Mouse (Mus musculus) liver, adult 2 months (tissue): ENCODE data around the gene Tmem198. TPM values are rescaled to one million over a fixed set of nuclear protein-coding genes. Genes with fewer than 3 reads are reported as not detected.

Experiments
- DNase-seq: peaks from one replicate; pipeline ENCODE4 v3.0.0-alpha.2; 2011; ENCODE audit warnings: low read depth, low spot score; ENCODE audit errors: extremely low read depth
- H3K27ac ChIP-seq: fragments of 200-500 bp; replicated peaks from 2 replicates; pipeline ENCODE4 v1.5.1; 2012; ENCODE audit warnings: low read depth, mild to moderate bottlenecking, control low read depth, inconsistent platforms, low read length; ENCODE audit not compliant: insufficient read depth
- H3K27me3 ChIP-seq: fragments of 200-500 bp; 2 replicates; pipeline ENCODE4 v1.6.1; 2012; ENCODE audit warnings: mild to moderate bottlenecking, moderate library complexity, low read length, inconsistent platforms; ENCODE audit not compliant: control insufficient read depth, insufficient read depth
- H3K36me3 ChIP-seq: fragments of 200-500 bp; 2 replicates; pipeline ENCODE4 v1.6.1; 2012; ENCODE audit warnings: low read length, inconsistent platforms; ENCODE audit not compliant: control insufficient read depth, insufficient read depth
- H3K4me1 ChIP-seq: fragments of 200-500 bp; 2 replicates; pipeline ENCODE4 v1.6.1; 2011; ENCODE audit warnings: low read length; ENCODE audit not compliant: control insufficient read depth, insufficient read depth
- H3K4me3 ChIP-seq: fragments of 200-500 bp; 2 replicates; pipeline ENCODE4 v1.5.1; 2011; ENCODE audit warnings: low read depth, mild to moderate bottlenecking, control low read depth, low read length, moderate library complexity; ENCODE audit not compliant: insufficient read depth
- H3K79me2 ChIP-seq: fragments of 200-500 bp; 2 replicates; pipeline ENCODE4 v1.6.1; 2012; ENCODE audit warnings: inconsistent platforms, mild to moderate bottlenecking, low read length, moderate library complexity; ENCODE audit not compliant: control insufficient read depth, insufficient read depth
- H3K9ac ChIP-seq: fragments of 200-500 bp; 2 replicates; pipeline ENCODE4 v1.6.1; 2012; ENCODE audit warnings: low read depth, mild to moderate bottlenecking, control low read depth, inconsistent platforms, low read length
- CTCF ChIP-seq: fragments of 200-500 bp; IDR thresholded peaks from 2 replicates; pipeline ENCODE4 v1.5.1; 2011; ENCODE audit warnings: low read depth, low read length, control low read depth
- POLR2A ChIP-seq: fragments of 200-500 bp; IDR thresholded peaks from 2 replicates; pipeline ENCODE4 v1.6.1; 2011; ENCODE audit warnings: low read length, control low read depth; ENCODE audit not compliant: insufficient read depth; ENCODE audit errors: extremely low read depth
- WGBS: fragments of 180-500 bp; shearing (Covaris S2); methylation state at CpG from one replicate; pipeline ENCODE4 v1.1.7; 2018; 5-methylcytosine and 5-hydroxymethylcytosine counted together
- polyA plus RNA-seq: library from polyadenylated mRNA; depleted of rRNA; stranded (reverse); fragments of >200 nt; gene quantifications from 2 replicates; pipeline ENCODE4 v1.2.3, GENCODE M21; 2012
- total RNA-seq: library from RNA; depleted of rRNA; stranded (reverse); fragments of >200 nt; gene quantifications from 2 replicates; pipeline ENCODE4 v1.2.3, GENCODE M21; 2014

Tmem198 gene
- total and polyA plus RNA-seq, 2 experiments: 0.06 to 0.55 TPM

GRCm38 (mm10) chr1:75494878-75495548 lies 15.7 kb downstream of the Tmem198 start:
- Histone ChIP-seq H3K4me1 (no peaks in the 10 kb centered on the region), H3K4me3 (no peak overlapping the region), H3K36me3 (no peaks in the 10 kb centered on the region), H3K9ac (no peak overlapping the region), H3K27me3 (no peaks in the 10 kb centered on the region; the same call in 1 of the 2 replicates), H3K79me2 (no peaks in the 10 kb centered on the region), H3K27ac (no peak overlapping the region)
- no peak for TF ChIP-seq POLR2A
- TF ChIP-seq CTCF: peak; percentile 66
- no peak for DNase-seq
- 60% methylated on average over 12 of the region's 12 CpGs for WGBS

GRCm38 (mm10) chr1:75498897-75499296 lies 19.6 kb downstream of the Tmem198 start:
- H3K79me2 ChIP-seq: no peaks in the 10 kb centered on the region
- no peaks in the 10 kb centered on the region for H3K36me3 ChIP-seq
- 88% methylated on average over 4 of the region's 4 CpGs for WGBS

GRCm38 (mm10) chr1:75499441-75499840 lies 20.1 kb downstream of the Tmem198 start:
- peaks cover 4% of the 10 kb centered on the region; the same call in 1 of the 2 replicates for H3K27me3 ChIP-seq
- TF ChIP-seq POLR2A (no peak), CTCF (peak; percentile 49)
- H3K36me3 ChIP-seq: no peaks in the 10 kb centered on the region

More at GRCm38 (mm10) chr1:75498897-75499296, 19.6 kb downstream of the Tmem198 start:
- DNase-seq: no peak
- H3K9ac ChIP-seq: no peak overlapping the region
- no peak overlapping the region for H3K27ac ChIP-seq
- H3K4me3 ChIP-seq: no peak overlapping the region
- no peaks in the 10 kb centered on the region for H3K4me1 ChIP-seq
- H3K27me3 ChIP-seq: peaks cover 4% of the 10 kb centered on the region; the same call in 1 of the 2 replicates
- TF ChIP-seq CTCF (no peak), POLR2A (no peak)

GRCm38 (mm10) chr1:75501905-75502304 lies 22.6 kb downstream of the Tmem198 start:
- no peak overlapping the region for H3K27ac ChIP-seq
- peaks cover 21% of the 10 kb centered on the region for H3K27me3 ChIP-seq
- no peak overlapping the region for H3K9ac ChIP-seq
- WGBS: 96% methylated on average over 9 of the region's 9 CpGs
- no peaks in the 10 kb centered on the region for H3K79me2 ChIP-seq
- H3K4me3 ChIP-seq: no peak overlapping the region
- no peak for DNase-seq
- H3K36me3 ChIP-seq: no peaks in the 10 kb centered on the region
- no peaks in the 10 kb centered on the region for H3K4me1 ChIP-seq
- TF ChIP-seq CTCF: no peak
- TF ChIP-seq POLR2A: no peak

More at GRCm38 (mm10) chr1:75499441-75499840, 20.1 kb downstream of the Tmem198 start:
- Histone ChIP-seq H3K79me2 (no peaks in the 10 kb centered on the region), H3K4me1 (no peaks in the 10 kb centered on the region), H3K9ac (no peak overlapping the region), H3K4me3 (no peak overlapping the region), H3K27ac (no peak overlapping the region)
- no peak for DNase-seq
- WGBS: 82% methylated on average over 7 of the region's 7 CpGs

- no peak overlapping the region for H3K9ac ChIP-seq
- H3K4me1 ChIP-seq: no peaks in the 10 kb centered on the region
- 86% methylated on average over 25 of the region's 25 CpGs for WGBS
- peaks cover 25% of the 10 kb centered on the region for H3K27me3 ChIP-seq
- H3K79me2 ChIP-seq: no peaks in the 10 kb centered on the region
- H3K4me3 ChIP-seq: no peak overlapping the region
- H3K36me3 ChIP-seq: no peaks in the 10 kb centered on the region
- no peak for TF ChIP-seq POLR2A
- no peak for TF ChIP-seq CTCF
- no peak for DNase-seq
- no peak overlapping the region for H3K27ac ChIP-seq
Observed at GRCm38 (mm10) chr1:75502945-75503650, 23.8 kb downstream of the Tmem198 start.

GRCm38 (mm10) chr1:75503651-75503980 lies 24.3 kb downstream of the Tmem198 start:
- H3K9ac ChIP-seq: no peak overlapping the region
- DNase-seq: no peak
- no peak overlapping the region for H3K4me3 ChIP-seq
- no peaks in the 10 kb centered on the region for H3K79me2 ChIP-seq
- H3K27me3 ChIP-seq: peaks cover 25% of the 10 kb centered on the region
- no peaks in the 10 kb centered on the region for H3K4me1 ChIP-seq
- no peak overlapping the region for H3K27ac ChIP-seq
- 73% methylated on average over 23 of the region's 23 CpGs for WGBS
- TF ChIP-seq CTCF (no peak), POLR2A (no peak)
- H3K36me3 ChIP-seq: no peaks in the 10 kb centered on the region
